10 mouse cellular contexts compared by ENCODE assay signal in the genomic region with DNA sequence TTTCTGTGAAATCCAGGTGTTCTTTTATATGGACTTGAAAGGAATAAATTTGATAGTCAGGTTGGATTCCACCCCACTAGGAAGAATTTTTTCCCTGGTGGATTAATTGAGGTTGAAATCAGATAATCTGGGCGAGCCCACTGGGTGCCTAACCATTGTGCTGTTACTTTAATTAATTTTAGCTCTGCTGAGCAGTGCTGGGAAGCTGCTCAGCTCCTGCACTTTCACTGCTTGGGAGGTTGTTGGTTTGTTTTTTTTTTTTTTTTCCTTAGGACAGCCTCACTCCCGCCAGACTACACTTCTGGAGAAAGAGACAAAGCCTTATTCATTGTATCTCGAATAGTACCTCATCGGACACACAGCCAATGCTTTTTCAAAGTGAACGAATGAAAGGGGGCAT.
DNase-seq lines count a peak whose midpoint lies in the region; ATAC-seq and TF ChIP-seq lines count a peak whose summit lies in the region.
"Had no signal": no experiment of that assay in that cellular context is flagged by ENCODE, and none has a peak within 500 bp of the region (broad histone marks: within the 10 kb centered on the region; RNA-seq: fewer than 3 reads in every experiment).

No protein-coding gene starts in this region.

- DNase-seq in kidney, adult 2 months: no peak
- peak; percentile 41 for DNase-seq in retina, postnatal 1 day
- DNase-seq in retina, embryonic 14.5 days (ENCODE audit: low spot score): no peak
- DNase-seq in thymus, postnatal 36 days: no peak
- DNase-seq in urinary bladder, adult 2 months (ENCODE audit: low spot score): no peak
- DNase-seq: adrenal gland, postnatal 25 days; cerebellum, adult 11 months; liver, postnatal 0 days had no signal

- H3K9ac ChIP-seq in kidney, embryonic 15.5 days: no peak overlapping the region
- no peak overlapping the region for H3K9ac ChIP-seq in hindbrain, embryonic 13.5 days
- H3K9ac ChIP-seq: liver, postnatal 0 days had no signal

- no peak overlapping the region for H3K4me3 ChIP-seq in kidney, embryonic 15.5 days (replicated peaks)
- H3K4me3 ChIP-seq in kidney, adult 2 months (ENCODE audit: insufficient read depth, low read depth, low read length): no peak overlapping the region
- H3K4me3 ChIP-seq in hindbrain, embryonic 13.5 days: no peak overlapping the region

- no peaks in the 10 kb centered on the region for H3K36me3 ChIP-seq in kidney, embryonic 15.5 days
- no peaks in the 10 kb centered on the region for H3K36me3 ChIP-seq in kidney, adult 2 months (ENCODE audit: control insufficient read depth, insufficient read depth, low read length)
- H3K36me3 ChIP-seq in hindbrain, embryonic 13.5 days: no peaks in the 10 kb centered on the region

- H3K27me3 ChIP-seq in kidney, embryonic 15.5 days: no peaks in the 10 kb centered on the region
- H3K27me3 ChIP-seq in kidney, adult 2 months (replicated peaks; ENCODE audit: control insufficient read depth, insufficient read depth, low read length): no peaks in the 10 kb centered on the region
- H3K27me3 ChIP-seq in hindbrain, embryonic 13.5 days: no peaks in the 10 kb centered on the region

- peaks cover 62% of the 10 kb centered on the region for H3K4me1 ChIP-seq in kidney, embryonic 15.5 days
- no peaks in the 10 kb centered on the region for H3K4me1 ChIP-seq in kidney, adult 2 months (ENCODE audit: control insufficient read depth, insufficient read depth, low read length)
- H3K4me1 ChIP-seq in hindbrain, embryonic 13.5 days (replicated peaks): peaks cover 24% of the 10 kb centered on the region

- peak overlapping the region; percentile 42 for H3K4me2 ChIP-seq in kidney, embryonic 15.5 days
- H3K4me2 ChIP-seq in hindbrain, embryonic 13.5 days: no peak overlapping the region

- H3K9me3 ChIP-seq in kidney, embryonic 15.5 days (replicated peaks): no peaks in the 10 kb centered on the region
- H3K9me3 ChIP-seq in hindbrain, embryonic 13.5 days: no peaks in the 10 kb centered on the region

- no peak for TF ChIP-seq CTCF in kidney, adult 2 months (conservative IDR thresholded peaks at IDR 0.05; ENCODE audit: insufficient read depth, insufficient read length, low read depth, low read length)

- 0 out of 2 replicates have a peak, but pooled peaks have one; percentile 30 for ATAC-seq in kidney, embryonic 15.5 days (replicated peaks; ENCODE audit: low FRiP score)
- ATAC-seq in hindbrain, embryonic 13.5 days (ENCODE audit: low FRiP score): no peak
- ATAC-seq: liver, postnatal 0 days had no signal

- peak overlapping the region; percentile 85 for H3K27ac ChIP-seq in kidney, embryonic 15.5 days
- H3K27ac ChIP-seq in kidney, adult 2 months (ENCODE audit: insufficient read depth, low read depth, low read length): no peak overlapping the region
- H3K27ac ChIP-seq in hindbrain, embryonic 13.5 days: peak overlapping the region; percentile 35

- 25% methylated on average over 5 of the region's 5 CpGs for WGBS in kidney, embryonic 15.5 days
- WGBS in kidney, adult 2 months: 62% methylated on average over 5 of the region's 5 CpGs
- WGBS in hindbrain, embryonic 13.5 days: 27% methylated on average over 5 of the region's 5 CpGs

- TF ChIP-seq POLR2A in kidney, adult 2 months (IDR thresholded peaks at IDR 0.05; ENCODE audit: low read depth, low read length): no peak
